Mouse (Mus musculus): ENCODE measurements around the gene Tmem203.

GRCm38 (mm10) chr2:25230581-25230980 is 24.7 kb upstream of the Tmem203 start:
- TF ChIP-seq CTCF (conservative IDR thresholded peaks at IDR 0.05; ENCODE audit: low read length) (no peak), POU5F1 (IDR thresholded peaks at IDR 0.05; ENCODE audit: borderline replicate concordance, low read length) (no peak)

Data from E14TG2a.4 (cell line).